Mouse (Mus musculus): ENCODE data around the gene Kdm6b. TPM values are rescaled to one million over a fixed set of nuclear protein-coding genes. Genes with fewer than 3 reads are reported as not detected.

Kdm6b gene
- polyA plus RNA-seq, 1 experiment from 2014 or later: 23.2 TPM

- Histone ChIP-seq H3K36me3 (ENCODE audit: insufficient read depth, low read length) (no peaks in the 10 kb centered on the region), H3K27ac (no peak overlapping the region), H3K9ac (ENCODE audit: low read depth, low read length) (no peak overlapping the region), H3K27me3 (ENCODE audit: insufficient read depth, low read length) (0 out of 2 replicates have a peak, but pooled peaks cover 2% of the 10 kb centered on the region), H3K4me2 (ENCODE audit: low read length) (peak overlapping the region; percentile 95), H3K4me3 (replicated peaks; ENCODE audit: low read depth, low read length) (peak overlapping the region; percentile 73), H3K9me3 (replicated peaks; ENCODE audit: low read length) (no peaks in the 10 kb centered on the region), H3K4me1 (replicated peaks; ENCODE audit: insufficient read depth, low read length) (peaks cover 12% of the 10 kb centered on the region; the same call in 1 of the 2 replicates)
- DNase-seq (ENCODE audit: low spot score) (no peak), ATAC-seq (replicated peaks; ENCODE audit: low FRiP score, low read depth) (no peak)
- no peak for TF ChIP-seq CTCF (IDR thresholded peaks at IDR 0.05; ENCODE audit: low read depth)
- WGBS: 17% methylated on average over 10 of the region's 10 CpGs
These were observed 7.1 kb upstream of the Kdm6b start for GRCm38 (mm10) chr11:69420554-69421000.

GRCm38 (mm10) chr11:69419813-69420553, 6.5 kb upstream of the Kdm6b start:
- Histone ChIP-seq H3K4me3 (replicated peaks; ENCODE audit: low read depth, low read length) (peak overlapping the region; percentile 73), H3K9me3 (replicated peaks; ENCODE audit: low read length) (no peaks in the 10 kb centered on the region), H3K4me1 (replicated peaks; ENCODE audit: insufficient read depth, low read length) (peaks cover 14% of the 10 kb centered on the region), H3K36me3 (ENCODE audit: insufficient read depth, low read length) (no peaks in the 10 kb centered on the region), H3K9ac (ENCODE audit: low read depth, low read length) (peak overlapping the region; percentile 51), H3K27ac (peak overlapping the region; percentile 99), H3K4me2 (ENCODE audit: low read length) (peak overlapping the region; percentile 95), H3K27me3 (ENCODE audit: insufficient read depth, low read length) (0 out of 2 replicates have a peak, but pooled peaks cover 2% of the 10 kb centered on the region)
- no peak for TF ChIP-seq CTCF (IDR thresholded peaks at IDR 0.05; ENCODE audit: low read depth)
- no peak for ATAC-seq (replicated peaks; ENCODE audit: low FRiP score, low read depth)
- DNase-seq (ENCODE audit: low spot score): peak; percentile 69
- WGBS: under 1% methylated on average over 30 of the region's 31 CpGs

DNA sequence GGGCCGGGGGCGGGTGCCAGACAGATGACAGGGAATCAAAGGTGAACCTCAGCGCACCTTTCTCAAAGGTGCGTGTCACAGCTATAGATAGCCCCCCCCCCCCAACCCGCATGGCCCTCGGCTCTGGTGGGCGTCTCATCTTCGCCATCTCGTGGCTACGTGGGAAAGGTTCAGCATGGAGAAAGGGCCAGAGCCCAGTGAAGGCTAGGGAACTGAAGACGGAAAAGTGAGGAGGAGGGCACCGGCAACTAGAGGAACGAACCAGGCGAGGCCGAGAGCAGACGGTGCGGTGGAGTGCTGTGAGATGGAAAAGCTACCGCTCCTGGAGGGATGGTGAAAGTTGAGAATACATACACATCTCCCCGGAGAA, 6.0 kb upstream of the Kdm6b start:
- peaks cover 18% of the 10 kb centered on the region for H3K4me1 ChIP-seq (replicated peaks; ENCODE audit: insufficient read depth, low read length)
- ATAC-seq (replicated peaks; ENCODE audit: low FRiP score, low read depth): no peak
- under 1% methylated on average over 19 of the region's 19 CpGs for WGBS
- peak; percentile 86 for DNase-seq (ENCODE audit: low spot score)
- 0 out of 2 replicates have a peak, but pooled peaks cover 2% of the 10 kb centered on the region for H3K27me3 ChIP-seq (ENCODE audit: insufficient read depth, low read length)
- H3K9me3 ChIP-seq (replicated peaks; ENCODE audit: low read length): no peaks in the 10 kb centered on the region
- H3K36me3 ChIP-seq (ENCODE audit: insufficient read depth, low read length): no peaks in the 10 kb centered on the region
- peak overlapping the region; percentile 99 for H3K27ac ChIP-seq
- TF ChIP-seq CTCF (IDR thresholded peaks at IDR 0.05; ENCODE audit: low read depth): peak; percentile 73
- H3K9ac ChIP-seq (ENCODE audit: low read depth, low read length): peak overlapping the region; percentile 51
- peak overlapping the region; percentile 73 for H3K4me3 ChIP-seq (replicated peaks; ENCODE audit: low read depth, low read length)
- peak overlapping the region; percentile 95 for H3K4me2 ChIP-seq (ENCODE audit: low read length)

DNA sequence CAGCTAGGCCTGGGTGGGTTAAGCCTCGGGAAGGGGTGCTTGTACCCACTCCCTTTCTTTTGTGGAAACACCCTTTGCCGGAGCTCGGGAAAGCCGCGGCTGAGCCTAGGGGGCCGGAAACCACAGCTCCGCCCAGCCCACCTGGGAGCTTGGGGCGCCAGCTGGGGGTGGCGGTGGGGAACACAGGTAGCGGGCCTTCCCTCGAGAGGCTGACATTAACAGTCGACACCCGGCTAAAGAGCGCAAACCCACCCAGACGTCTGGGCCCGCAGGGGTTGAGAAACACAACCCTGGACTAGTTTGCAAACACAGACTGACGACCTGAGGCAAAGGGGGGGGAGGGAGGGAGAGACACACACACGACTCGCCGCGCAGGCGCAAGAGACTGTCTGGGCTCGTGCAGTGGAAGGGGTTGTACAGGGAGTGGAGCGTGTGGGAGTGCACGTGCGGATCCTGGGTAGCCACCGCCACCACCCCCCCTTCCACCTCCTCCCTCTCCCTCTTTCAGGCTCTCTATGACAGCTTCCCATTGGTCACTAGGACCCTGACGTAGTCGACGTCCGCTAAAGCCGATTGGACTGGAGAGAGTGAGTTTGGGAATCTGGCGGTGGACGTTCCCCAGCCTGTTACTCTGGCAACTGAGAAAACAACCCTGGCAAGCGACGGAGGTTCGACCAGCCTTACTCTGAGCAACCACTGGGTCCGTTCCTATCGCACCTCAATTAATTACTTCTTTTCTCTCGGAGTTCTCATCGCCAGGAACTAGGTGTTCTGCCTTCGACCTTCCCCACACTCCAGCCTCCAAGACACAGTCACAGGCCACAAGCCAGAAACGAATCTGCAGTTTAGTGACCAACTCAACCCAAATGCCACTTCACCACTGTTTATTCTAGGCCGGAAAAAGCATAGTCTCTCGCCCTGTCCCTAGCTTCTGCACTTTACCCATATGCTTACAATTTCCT, 5.3 kb upstream of the Kdm6b start:
- WGBS: under 1% methylated on average over 45 of the region's 45 CpGs
- peak overlapping the region; percentile 99 for H3K27ac ChIP-seq
- ATAC-seq (replicated peaks; ENCODE audit: low FRiP score, low read depth): peak; percentile 85
- TF ChIP-seq CTCF (IDR thresholded peaks at IDR 0.05; ENCODE audit: low read depth): peak; percentile 7; the same call in 1 of the 2 replicates
- DNase-seq (ENCODE audit: low spot score): peak; percentile 99
- H3K4me1 ChIP-seq (replicated peaks; ENCODE audit: insufficient read depth, low read length): peaks cover 25% of the 10 kb centered on the region
- no peaks in the 10 kb centered on the region for H3K36me3 ChIP-seq (ENCODE audit: insufficient read depth, low read length)
- H3K9me3 ChIP-seq (replicated peaks; ENCODE audit: low read length): no peaks in the 10 kb centered on the region
- H3K9ac ChIP-seq (ENCODE audit: low read depth, low read length): peak overlapping the region; percentile 64
- H3K27me3 ChIP-seq (ENCODE audit: insufficient read depth, low read length): 0 out of 2 replicates have a peak, but pooled peaks cover 2% of the 10 kb centered on the region
- peak overlapping the region; percentile 95 for H3K4me2 ChIP-seq (ENCODE audit: low read length)
- H3K4me3 ChIP-seq (replicated peaks; ENCODE audit: low read depth, low read length): peak overlapping the region; percentile 73

- Histone ChIP-seq H3K36me3 (ENCODE audit: insufficient read depth, low read length) (no peaks in the 10 kb centered on the region), H3K27me3 (ENCODE audit: insufficient read depth, low read length) (0 out of 2 replicates have a peak, but pooled peaks cover under 1% of the 10 kb centered on the region), H3K27ac (peak overlapping the region; percentile 99), H3K9ac (ENCODE audit: low read depth, low read length) (peak overlapping the region; percentile 64), H3K4me1 (replicated peaks; ENCODE audit: insufficient read depth, low read length) (peaks cover 35% of the 10 kb centered on the region), H3K4me2 (ENCODE audit: low read length) (peak overlapping the region; percentile 95), H3K4me3 (replicated peaks; ENCODE audit: low read depth, low read length) (peak overlapping the region; percentile 73), H3K9me3 (replicated peaks; ENCODE audit: low read length) (no peaks in the 10 kb centered on the region)
- no peak for TF ChIP-seq CTCF (IDR thresholded peaks at IDR 0.05; ENCODE audit: low read depth)
- ATAC-seq (replicated peaks; ENCODE audit: low FRiP score, low read depth): peak; percentile 68
- DNase-seq (ENCODE audit: low spot score): peak; percentile 98
- under 1% methylated on average over 38 of the region's 39 CpGs for WGBS
These were observed 4.2 kb upstream of the Kdm6b start for GRCm38 (mm10) chr11:69417449-69418384.
